15 mouse cellular contexts compared by ENCODE assay signal in genomic region chr4:148116657-148117056, GRCm38 (mm10). TPM values are rescaled to one million over a fixed set of nuclear protein-coding genes. Genes with fewer than 3 reads are reported as not detected.
DNase-seq lines count a peak whose midpoint lies in the region; ATAC-seq and TF ChIP-seq lines count a peak whose summit lies in the region.
"Had no signal": no experiment of that assay in that cellular context is flagged by ENCODE, and none has a peak within 500 bp of the region (broad histone marks: within the 10 kb centered on the region; RNA-seq: fewer than 3 reads in every experiment).

No protein-coding gene starts in this region.

- no peaks in the 10 kb centered on the region for H3K4me1 ChIP-seq in kidney, adult 2 months (ENCODE audit: control insufficient read depth, insufficient read depth, low read length)
- no peaks in the 10 kb centered on the region for H3K4me1 ChIP-seq in testis, adult 2 months (ENCODE audit: control insufficient read depth, insufficient read depth, low read length)
- H3K4me1 ChIP-seq in stomach, postnatal 0 days (replicated peaks; ENCODE audit: control insufficient read depth, insufficient read depth) = no peaks in the 10 kb centered on the region

- H3K27me3 ChIP-seq in kidney, adult 2 months (replicated peaks; ENCODE audit: control insufficient read depth, insufficient read depth, low read length) = no peaks in the 10 kb centered on the region
- H3K27me3 ChIP-seq in testis, adult 2 months (ENCODE audit: control insufficient read depth, insufficient read depth, low read length) = no peaks in the 10 kb centered on the region
- no peaks in the 10 kb centered on the region for H3K27me3 ChIP-seq in Patski
- H3K27me3 ChIP-seq in stomach, postnatal 0 days (ENCODE audit: control insufficient read depth, insufficient read depth, low read length) = no peaks in the 10 kb centered on the region
- H3K27me3 ChIP-seq: forebrain, embryonic 15.5 days had no signal

- no peaks in the 10 kb centered on the region for H3K36me3 ChIP-seq in kidney, adult 2 months (ENCODE audit: control insufficient read depth, insufficient read depth, low read length)
- H3K36me3 ChIP-seq in testis, adult 2 months (ENCODE audit: control insufficient read depth, insufficient read depth, low read length) = no peaks in the 10 kb centered on the region
- H3K36me3 ChIP-seq in stomach, postnatal 0 days (ENCODE audit: control insufficient read depth, insufficient read depth, low read length) = no peaks in the 10 kb centered on the region
- H3K36me3 ChIP-seq: embryonic facial prominence, embryonic 15.5 days; limb, embryonic 12.5 days had no signal

- 79% methylated on average over 4 of the region's 4 CpGs for WGBS in kidney, adult 2 months
- WGBS in stomach, postnatal 0 days = 80% methylated on average over 4 of the region's 4 CpGs

- H3K27ac ChIP-seq in kidney, adult 2 months (ENCODE audit: insufficient read depth, low read depth, low read length) = no peak overlapping the region
- no peak overlapping the region for H3K27ac ChIP-seq in testis, adult 2 months (ENCODE audit: control insufficient read depth, insufficient read depth, low read depth, low read length)
- H3K27ac ChIP-seq in stomach, postnatal 0 days (replicated peaks) = no peak overlapping the region
- H3K27ac ChIP-seq: embryonic facial prominence, embryonic 15.5 days; forebrain, embryonic 15.5 days; limb, embryonic 12.5 days had no signal

- H3K9ac ChIP-seq in stomach, postnatal 0 days (ENCODE audit: low read length) = no peak overlapping the region
- H3K9ac ChIP-seq: embryonic facial prominence, embryonic 15.5 days; forebrain, embryonic 15.5 days; limb, embryonic 12.5 days had no signal

- POLR2A ChIA-PET in Patski (lab: Charles Lee) = interaction anchor here (1.1 kb wide), 1 partner anchor 15 kb away, joined by 3 read pairs; no protein-coding TSS in a partner anchor

- no peak for TF ChIP-seq EP300 in stomach, postnatal 0 days (optimal IDR thresholded peaks at IDR 0.05)

- in situ Hi-C loops in Patski (cut with MboI; ENCODE audit: low pct_unique_long_range_greater_than_20kb) = loop anchor here (5.0 kb wide), 1 partner anchor 36 kb away; the partner anchor contains the start of gene Fbxo6

- CTCF ChIA-PET in Patski (lab: Charles Lee) = interaction anchor here (2.1 to 7.1 kb wide), 5 partner anchors 23 to 52 kb away, joined by 12 to 76 read pairs (median 21); partner anchors contain the start of gene Fbxo6

- ATAC-seq in Patski = no peak
- ATAC-seq in stomach, postnatal 0 days (ENCODE audit: low FRiP score, low TSS enrichment) = no peak
- ATAC-seq in megakaryocyte-erythroid progenitor cell, adult 5-6 weeks (replicated peaks; ENCODE audit: low FRiP score, low TSS enrichment, poor library complexity, severe bottlenecking) = no peak
- ATAC-seq: forebrain, embryonic 15.5 days; midbrain, embryonic 16.5 days had no signal

- H3K9me3 ChIP-seq in stomach, postnatal 0 days (ENCODE audit: control insufficient read depth, low read length) = no peaks in the 10 kb centered on the region
- H3K9me3 ChIP-seq: embryonic facial prominence, embryonic 15.5 days; forebrain, embryonic 15.5 days had no signal

- 0 out of 2 replicates have a peak, but pooled peaks have one; percentile 20 for TF ChIP-seq CTCF in kidney, adult 2 months (conservative IDR thresholded peaks at IDR 0.05; ENCODE audit: insufficient read depth, insufficient read length, low read depth, low read length)
- peak; percentile 51; the same call in 1 of the 2 replicates for TF ChIP-seq CTCF in testis, adult 2 months (IDR thresholded peaks at IDR 0.05; ENCODE audit: control insufficient read depth, insufficient read depth, insufficient replicate concordance, low read depth, low read length)
- peak; percentile 49 for TF ChIP-seq CTCF in Patski (IDR thresholded peaks at IDR 0.05)
- peak; percentile 43 for TF ChIP-seq CTCF in stomach, postnatal 0 days (IDR thresholded peaks at IDR 0.05; ENCODE audit: low read depth)

- DNase-seq in kidney, adult 2 months = no peak
- DNase-seq in kidney, adult 9 months = no peak
- DNase-seq in testis, postnatal 14 days (ENCODE audit: low spot score) = no peak
- DNase-seq in Patski (ENCODE audit: low read depth, low spot score) = no peak
- DNase-seq in stomach, postnatal 0 days (ENCODE audit: low spot score) = no peak
- no peak for DNase-seq in urinary bladder, postnatal 25 days (ENCODE audit: low spot score)
- DNase-seq: heart, postnatal 14 days; kidney, adult 8-10 months; lung, postnatal 36 days had no signal

- TF ChIP-seq POLR2A in kidney, adult 2 months (IDR thresholded peaks at IDR 0.05; ENCODE audit: low read depth, low read length) = no peak
- TF ChIP-seq POLR2A in testis, adult 2 months (IDR thresholded peaks at IDR 0.05; ENCODE audit: control insufficient read depth, low read depth, low read length) = no peak

- H3K4me3 ChIP-seq in kidney, adult 2 months (ENCODE audit: insufficient read depth, low read depth, low read length) = no peak overlapping the region
- no peak overlapping the region for H3K4me3 ChIP-seq in testis, adult 2 months (ENCODE audit: control insufficient read depth, low read depth, low read length)
- no peak overlapping the region for H3K4me3 ChIP-seq in stomach, postnatal 0 days (ENCODE audit: low read depth, low read length)
- H3K4me3 ChIP-seq: embryonic facial prominence, embryonic 15.5 days; forebrain, embryonic 15.5 days; limb, embryonic 12.5 days had no signal

- H3K4me2 ChIP-seq in stomach, postnatal 0 days (replicated peaks; ENCODE audit: low read depth) = no peak overlapping the region
- H3K4me2 ChIP-seq: embryonic facial prominence, embryonic 15.5 days; forebrain, embryonic 15.5 days; limb, embryonic 12.5 days had no signal

RNA-seq across cellular contexts. Expression of gene Mad2l2, which starts 13.5 kb away (rescaled TPM):
- 22.8 and 25.5 TPM in 2 replicates for polyA plus RNA-seq in kidney, adult 2 months (2012; rRNA removed)
- polyA plus RNA-seq in testis, adult 2 months (2012; rRNA removed) = 332 and 347 TPM in 2 replicates
- polyA plus RNA-seq in Patski (2021) = 46.0 TPM
- polyA plus RNA-seq in stomach, postnatal 0 days (2015; fragmentation: Nextera tagmentation; extraction: Ambion mirVana) = 24.6 and 25.0 TPM in 2 replicates
- 25.1 and 28.9 TPM in 2 replicates for total RNA-seq in megakaryocyte-erythroid progenitor cell, adult 5-6 weeks (2014; fragmentation: Nextera tagmentation)
- total RNA-seq in megakaryocyte-erythroid progenitor cell, adult 5-6 weeks (2017) = 5.8 and 10.9 TPM in 2 replicates

RNA-seq across cellular contexts. Expression of gene Draxin, which starts 13.8 kb away (rescaled TPM):
- 0.03 and 0.11 TPM in 2 replicates for polyA plus RNA-seq in kidney, adult 2 months (2012; rRNA removed)
- 0.24 and 0.32 TPM in 2 replicates for polyA plus RNA-seq in testis, adult 2 months (2012; rRNA removed)
- polyA plus RNA-seq in Patski (2021) = 0.30 TPM
- 0.01 TPM in 1 of 2 replicates, not detected in the other for polyA plus RNA-seq in stomach, postnatal 0 days (2015; fragmentation: Nextera tagmentation; extraction: Ambion mirVana)
- not detected in 2 replicates for total RNA-seq in megakaryocyte-erythroid progenitor cell, adult 5-6 weeks (2014; fragmentation: Nextera tagmentation)
- total RNA-seq in megakaryocyte-erythroid progenitor cell, adult 5-6 weeks (2017) = not detected in 2 replicates

RNA-seq across cellular contexts. Expression of gene Agtrap, which starts 28.8 kb away (rescaled TPM):
- polyA plus RNA-seq in kidney, adult 2 months (2012; rRNA removed) = 111 and 119 TPM in 2 replicates
- 45.2 and 45.4 TPM in 2 replicates for polyA plus RNA-seq in testis, adult 2 months (2012; rRNA removed)
- polyA plus RNA-seq in Patski (2021) = 23.8 TPM
- 23.2 and 26.9 TPM in 2 replicates for polyA plus RNA-seq in stomach, postnatal 0 days (2015; fragmentation: Nextera tagmentation; extraction: Ambion mirVana)
- total RNA-seq in megakaryocyte-erythroid progenitor cell, adult 5-6 weeks (2014; fragmentation: Nextera tagmentation) = 15.4 and 26.3 TPM in 2 replicates
- 11.6 and 20.4 TPM in 2 replicates for total RNA-seq in megakaryocyte-erythroid progenitor cell, adult 5-6 weeks (2017)

RNA-seq across cellular contexts. Expression of gene Fbxo6, which starts 35.3 kb away (rescaled TPM):
- 58.2 and 63.4 TPM in 2 replicates for polyA plus RNA-seq in kidney, adult 2 months (2012; rRNA removed)
- 41.3 and 41.9 TPM in 2 replicates for polyA plus RNA-seq in testis, adult 2 months (2012; rRNA removed)
- 68.4 TPM for polyA plus RNA-seq in Patski (2021)
- polyA plus RNA-seq in stomach, postnatal 0 days (2015; fragmentation: Nextera tagmentation; extraction: Ambion mirVana) = 26.8 and 28.1 TPM in 2 replicates
- total RNA-seq in megakaryocyte-erythroid progenitor cell, adult 5-6 weeks (2014; fragmentation: Nextera tagmentation) = 19.7 and 25.6 TPM in 2 replicates
- total RNA-seq in megakaryocyte-erythroid progenitor cell, adult 5-6 weeks (2017) = 10.5 and 12.7 TPM in 2 replicates

RNA-seq across cellular contexts. Expression of gene Fbxo44, which starts 43.6 kb away (rescaled TPM):
- polyA plus RNA-seq in kidney, adult 2 months (2012; rRNA removed) = 29.8 and 45.7 TPM in 2 replicates
- 191 and 200 TPM in 2 replicates for polyA plus RNA-seq in testis, adult 2 months (2012; rRNA removed)
- polyA plus RNA-seq in Patski (2021) = 29.7 TPM
- polyA plus RNA-seq in stomach, postnatal 0 days (2015; fragmentation: Nextera tagmentation; extraction: Ambion mirVana) = 4.1 TPM in 2 replicates
- 6.0 and 6.6 TPM in 2 replicates for total RNA-seq in megakaryocyte-erythroid progenitor cell, adult 5-6 weeks (2014; fragmentation: Nextera tagmentation)
- total RNA-seq in megakaryocyte-erythroid progenitor cell, adult 5-6 weeks (2017) = 4.1 and 5.5 TPM in 2 replicates
